Mouse (Mus musculus) E14TG2a.4 (cell line): ENCODE data around the gene Trim62.

ENCODE experiments used
- H3K27me3 ChIP-seq: 2 replicates; pipeline ENCODE4 v1.6.1; 2014; ENCODE audit warnings: low read length, control low read depth; ENCODE audit not compliant: insufficient read depth
- H3K36me3 ChIP-seq: 2 replicates; pipeline ENCODE4 v1.6.1; 2014; ENCODE audit warnings: low read length, control low read depth; ENCODE audit not compliant: insufficient read depth
- H3K4me1 ChIP-seq: replicated peaks from 2 replicates; pipeline ENCODE4 v1.6.1; 2014; ENCODE audit warnings: low read depth, low read length, control low read depth
- H3K4me3 ChIP-seq: replicated peaks from 2 replicates; pipeline ENCODE4 v1.5.1; 2014; ENCODE audit warnings: mild to moderate bottlenecking, low read length
- H3K9me3 ChIP-seq: 2 replicates; pipeline ENCODE4 v1.6.1; 2014; ENCODE audit warnings: low read length, control low read depth
- CTCF ChIP-seq: conservative IDR thresholded peaks from 2 replicates; pipeline ENCODE4 v1.5.1; 2014; ENCODE audit warnings: low read length
- NANOG ChIP-seq: IDR thresholded peaks from 2 replicates; pipeline ENCODE4 v1.6.1; 2014; ENCODE audit warnings: borderline replicate concordance, low read length, mixed read lengths
- POU5F1 ChIP-seq: IDR thresholded peaks from 2 replicates; pipeline ENCODE4 v1.6.1; 2014; ENCODE audit warnings: low read length, borderline replicate concordance

The Trim62 gene

DNA sequence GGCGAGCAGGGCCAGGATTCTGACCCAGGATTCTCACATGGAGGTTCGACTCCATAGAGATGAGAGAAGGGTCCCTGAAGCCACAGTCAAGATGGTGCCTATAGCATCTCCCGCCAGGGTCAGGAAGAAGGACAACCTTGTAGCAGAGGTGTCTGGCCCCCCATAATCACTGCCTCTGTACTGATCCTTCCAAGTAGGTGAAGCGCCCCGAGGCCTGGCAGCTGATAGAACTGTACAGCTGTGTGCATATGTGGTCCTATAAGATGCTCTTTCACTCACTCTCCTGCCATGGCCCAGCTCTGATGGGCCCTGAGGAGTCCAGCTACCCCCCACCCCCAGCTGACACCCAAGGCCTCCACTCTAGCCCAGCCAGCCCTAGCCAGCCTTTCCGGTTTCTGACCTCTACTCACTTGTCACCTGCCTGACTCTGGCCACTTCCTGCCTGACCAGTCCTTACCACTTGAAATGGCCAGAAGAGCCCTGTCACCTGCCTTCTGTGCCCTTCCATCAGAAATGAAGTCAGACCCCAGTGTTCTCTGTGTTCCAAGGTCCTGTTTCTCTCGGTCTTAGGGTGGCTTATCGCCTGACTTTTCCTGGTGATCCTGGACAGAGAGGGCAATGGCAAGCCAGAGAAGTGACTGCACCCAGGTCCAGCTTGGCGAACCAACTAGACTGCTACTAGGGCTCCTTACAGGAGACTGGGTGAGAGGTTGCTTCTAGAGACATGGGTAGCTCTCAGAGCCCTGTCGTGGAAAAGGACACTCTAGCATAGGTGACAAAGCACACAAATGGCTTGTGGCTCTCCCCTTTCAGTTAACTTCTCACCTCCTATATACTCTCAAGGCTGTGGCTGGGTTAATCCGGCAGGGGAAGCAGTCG lies 6.6 kb downstream of the Trim62 start:
- no peaks in the 10 kb centered on the region for H3K36me3 ChIP-seq
- H3K4me3 ChIP-seq, result no peak overlapping the region
- peaks cover 36% of the 10 kb centered on the region for H3K4me1 ChIP-seq
- peaks cover 75% of the 10 kb centered on the region for H3K27me3 ChIP-seq
- no peaks in the 10 kb centered on the region for H3K9me3 ChIP-seq
- TF ChIP-seq POU5F1 (no peak), NANOG (no peak), CTCF (no peak)

DNA sequence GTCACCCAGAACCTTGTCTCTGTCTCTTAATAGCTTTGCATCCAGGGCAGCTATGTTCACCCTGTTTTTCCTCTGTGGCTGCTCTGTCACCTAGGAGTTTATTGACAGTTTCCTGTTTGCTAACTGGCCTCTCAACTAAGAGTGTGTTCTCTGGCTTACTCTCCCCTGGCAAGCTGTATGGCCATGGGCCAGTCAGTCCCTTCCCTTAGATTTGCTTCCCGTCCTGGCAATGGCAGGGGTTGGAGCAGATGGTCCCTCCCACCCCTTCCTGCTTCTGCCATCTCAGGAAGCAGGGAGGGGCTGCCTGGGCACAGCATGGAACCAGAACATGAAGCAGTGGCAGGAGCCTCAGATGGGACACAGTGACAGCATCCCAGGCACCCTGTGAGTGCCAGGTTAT lies 7.8 kb downstream of the Trim62 start:
- Histone ChIP-seq H3K36me3 (no peaks in the 10 kb centered on the region), H3K4me1 (peaks cover 36% of the 10 kb centered on the region), H3K9me3 (no peaks in the 10 kb centered on the region), H3K27me3 (peaks cover 66% of the 10 kb centered on the region), H3K4me3 (no peak overlapping the region)
- no peak for TF ChIP-seq NANOG
- TF ChIP-seq CTCF, result no peak
- TF ChIP-seq POU5F1, result no peak

DNA sequence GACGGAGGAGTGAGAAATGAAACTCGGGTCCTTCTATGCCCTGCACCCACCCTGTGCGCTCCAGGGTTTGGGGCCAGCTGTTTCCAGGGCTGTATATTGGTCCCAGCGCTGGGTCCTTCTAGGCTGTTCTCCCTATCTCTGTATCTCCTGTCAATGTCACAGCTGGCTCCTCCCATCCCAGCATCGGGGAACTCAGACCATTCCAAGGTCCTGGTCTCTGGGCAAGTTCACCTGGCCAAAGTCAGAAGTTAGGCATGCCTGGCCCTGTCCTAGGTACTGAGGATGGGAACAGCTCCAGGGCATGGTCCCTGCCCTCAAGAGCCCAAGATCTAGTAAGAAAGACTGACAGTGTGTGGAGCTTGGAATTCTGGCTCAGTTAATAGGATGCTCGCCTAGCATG lies 8.4 kb downstream of the Trim62 start:
- Histone ChIP-seq H3K9me3 (no peaks in the 10 kb centered on the region), H3K27me3 (peaks cover 63% of the 10 kb centered on the region), H3K4me1 (peaks cover 31% of the 10 kb centered on the region), H3K36me3 (no peaks in the 10 kb centered on the region), H3K4me3 (no peak overlapping the region)
- no peak for TF ChIP-seq NANOG
- no peak for TF ChIP-seq POU5F1
- no peak for TF ChIP-seq CTCF

DNA sequence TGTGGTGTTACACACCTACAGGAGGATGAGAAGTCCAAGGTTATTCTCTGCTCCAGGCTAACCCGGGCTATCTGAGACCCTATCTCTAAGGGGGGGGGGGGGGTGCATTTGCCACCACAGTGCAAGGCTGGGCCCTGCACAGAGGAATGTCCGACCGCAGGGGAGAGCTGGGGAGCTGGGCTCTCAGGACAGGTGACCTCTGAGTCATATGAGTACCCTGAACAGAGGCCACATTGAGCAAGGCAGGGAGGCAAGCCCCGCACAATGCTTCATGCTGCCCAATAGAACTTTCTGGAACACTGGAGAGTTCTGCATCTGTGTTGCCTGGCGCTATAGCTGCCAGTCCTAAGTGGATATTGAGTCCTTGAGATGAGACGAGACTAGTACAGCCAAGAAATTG lies 8.8 kb downstream of the Trim62 start:
- TF ChIP-seq CTCF, result no peak
- no peak for TF ChIP-seq POU5F1
- no peak for TF ChIP-seq NANOG
- peaks cover 27% of the 10 kb centered on the region for H3K4me1 ChIP-seq
- H3K27me3 ChIP-seq, result peaks cover 63% of the 10 kb centered on the region
- H3K36me3 ChIP-seq, result no peaks in the 10 kb centered on the region
- H3K9me3 ChIP-seq, result no peaks in the 10 kb centered on the region
- H3K4me3 ChIP-seq, result no peak overlapping the region

DNA sequence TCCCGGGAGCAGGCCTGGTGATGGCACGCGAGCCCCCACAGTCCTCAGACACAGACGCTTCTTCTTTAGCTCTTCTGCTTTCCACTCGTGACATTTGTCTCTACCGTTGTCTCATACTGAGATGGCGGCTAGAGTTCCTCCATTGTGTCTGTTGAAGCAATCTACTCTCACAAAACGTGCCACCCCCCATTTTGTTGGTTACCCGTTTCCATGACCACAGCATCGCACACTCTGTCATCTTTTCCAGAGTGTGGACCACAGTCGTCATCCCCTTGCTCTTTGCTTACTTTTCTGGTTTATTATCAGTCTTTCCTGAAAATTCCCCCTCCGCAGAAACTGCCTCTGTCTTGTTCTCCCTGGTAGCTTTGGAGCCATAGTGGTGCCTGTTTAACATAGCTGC lies 10.7 kb downstream of the Trim62 start:
- Histone ChIP-seq H3K4me3 (no peak overlapping the region), H3K4me1 (peaks cover 29% of the 10 kb centered on the region), H3K27me3 (peaks cover 48% of the 10 kb centered on the region), H3K9me3 (no peaks in the 10 kb centered on the region), H3K36me3 (no peaks in the 10 kb centered on the region)
- no peak for TF ChIP-seq POU5F1
- TF ChIP-seq NANOG, result no peak
- no peak for TF ChIP-seq CTCF

DNA sequence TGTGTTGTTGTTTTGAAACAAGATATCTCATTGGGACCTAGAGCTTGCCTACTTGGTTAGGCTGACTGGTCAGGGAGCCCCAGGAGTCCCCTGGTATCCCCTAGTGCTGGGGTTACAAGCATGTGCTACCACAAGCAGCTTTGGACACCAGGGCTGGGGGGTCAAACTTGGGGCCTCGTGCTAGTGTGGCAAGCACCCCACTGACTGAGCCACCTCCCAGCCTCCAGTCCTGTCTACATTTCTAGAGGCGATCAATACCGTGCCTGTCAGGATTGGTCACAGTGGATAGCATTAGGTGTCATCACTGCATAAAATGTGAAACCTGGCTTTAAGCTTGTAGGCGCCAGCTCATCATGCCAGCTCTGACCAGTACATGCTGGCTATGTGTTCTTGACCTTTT lies 12.5 kb downstream of the Trim62 start:
- Histone ChIP-seq H3K36me3 (no peaks in the 10 kb centered on the region), H3K9me3 (no peaks in the 10 kb centered on the region), H3K4me1 (peaks cover 38% of the 10 kb centered on the region), H3K27me3 (peaks cover 34% of the 10 kb centered on the region), H3K4me3 (no peak overlapping the region)
- TF ChIP-seq NANOG (no peak), POU5F1 (no peak), CTCF (no peak)

DNA sequence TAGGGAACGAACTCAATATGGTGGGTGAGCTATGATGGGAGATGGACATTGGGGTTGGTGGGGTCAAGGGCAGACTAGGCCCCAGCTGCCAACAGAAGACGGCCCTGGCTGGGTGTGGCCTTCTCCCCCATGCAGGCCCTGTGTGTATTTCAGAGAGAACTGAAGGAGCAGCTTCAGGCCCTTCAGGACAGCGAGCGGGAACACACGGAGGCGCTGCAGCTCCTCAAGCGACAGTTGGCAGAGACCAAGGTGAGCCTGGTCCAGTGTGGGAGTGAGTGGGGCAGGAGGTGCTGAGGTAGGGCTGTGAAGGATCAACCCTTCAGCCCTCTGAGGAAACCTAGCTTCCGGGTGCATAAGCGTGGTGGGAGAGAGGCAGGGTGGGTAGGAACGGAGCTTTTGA lies 13.3 kb downstream of the Trim62 start:
- H3K4me3 ChIP-seq, result no peak overlapping the region
- no peaks in the 10 kb centered on the region for H3K36me3 ChIP-seq
- peaks cover 32% of the 10 kb centered on the region for H3K4me1 ChIP-seq
- H3K27me3 ChIP-seq, result peaks cover 30% of the 10 kb centered on the region
- TF ChIP-seq POU5F1 (no peak), NANOG (no peak), CTCF (no peak)
- H3K9me3 ChIP-seq, result no peaks in the 10 kb centered on the region

DNA sequence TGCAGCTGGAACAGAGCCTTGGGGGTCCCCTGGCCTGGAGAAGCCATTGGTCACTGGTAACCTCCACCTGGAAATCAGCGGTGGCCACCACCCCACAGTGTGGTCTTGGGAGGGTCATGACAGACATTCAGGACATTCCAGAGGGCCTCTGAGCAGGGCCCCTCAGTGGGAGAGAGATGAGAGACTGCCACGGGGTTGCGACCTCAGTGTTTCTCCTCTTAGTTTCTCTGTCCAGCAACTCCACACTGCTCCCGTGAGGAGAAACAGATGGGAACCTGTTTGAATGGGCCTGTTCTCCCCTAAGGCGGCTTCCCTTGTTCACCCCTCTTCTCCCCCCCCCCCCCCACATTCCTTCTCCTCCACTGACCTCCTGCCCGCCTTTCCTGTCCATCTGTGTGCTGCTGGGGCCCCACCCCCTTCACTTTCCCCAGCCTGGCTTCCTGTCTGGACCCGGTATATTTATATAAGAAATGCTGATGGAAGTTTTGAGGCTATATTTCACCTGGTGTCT lies 14.6 kb downstream of the Trim62 start:
- no peak overlapping the region for H3K4me3 ChIP-seq
- H3K36me3 ChIP-seq, result no peaks in the 10 kb centered on the region
- peaks cover 31% of the 10 kb centered on the region for H3K27me3 ChIP-seq
- H3K9me3 ChIP-seq, result no peaks in the 10 kb centered on the region
- peaks cover 22% of the 10 kb centered on the region for H3K4me1 ChIP-seq
- no peak for TF ChIP-seq CTCF
- no peak for TF ChIP-seq NANOG
- TF ChIP-seq POU5F1, result no peak

DNA sequence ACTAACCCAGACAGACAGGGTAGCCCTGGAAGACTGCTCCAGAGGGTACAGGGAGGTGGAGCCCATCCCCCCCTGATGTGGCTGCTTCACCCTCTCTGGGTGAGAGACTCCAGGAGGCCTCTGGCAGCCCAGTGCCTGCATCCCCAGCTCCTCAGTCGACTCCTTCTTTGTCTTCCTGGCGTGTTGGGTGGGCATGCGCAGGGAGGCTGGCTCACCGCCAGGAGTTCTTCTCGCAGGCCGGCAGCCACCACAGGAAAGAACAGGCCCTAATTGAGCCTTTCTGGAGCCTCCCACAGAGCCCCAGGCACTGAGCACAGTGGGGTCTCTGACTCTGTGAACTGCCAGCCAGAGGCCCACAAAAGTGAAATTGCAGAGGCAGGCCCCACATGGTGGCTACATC lies 16.0 kb downstream of the Trim62 start:
- peaks cover 26% of the 10 kb centered on the region for H3K4me1 ChIP-seq
- no peaks in the 10 kb centered on the region for H3K9me3 ChIP-seq
- peaks cover 28% of the 10 kb centered on the region for H3K27me3 ChIP-seq
- TF ChIP-seq NANOG (no peak), CTCF (no peak)
- no peak overlapping the region for H3K4me3 ChIP-seq
- no peaks in the 10 kb centered on the region for H3K36me3 ChIP-seq
